Mouse (Mus musculus) brain, embryonic 14.5 days (tissue): ENCODE measurements around the gene Sik3.

Experiments used
- CTCF ChIP-seq: fragments of 200-500 bp; IDR thresholded peaks from 2 replicates; pipeline ENCODE4 v1.5.1; 2012; ENCODE audit warnings: inconsistent platforms, mild to moderate bottlenecking, moderate library complexity, borderline replicate concordance; ENCODE audit not compliant: insufficient read depth, insufficient read length; ENCODE audit errors: extremely low read depth
- POLR2A ChIP-seq: fragments of 200-500 bp; IDR thresholded peaks from 2 replicates; pipeline ENCODE4 v1.6.1; 2012; ENCODE audit warnings: mild to moderate bottlenecking, inconsistent platforms, borderline replicate concordance; ENCODE audit not compliant: poor library complexity, insufficient read depth, insufficient read length, severe bottlenecking; ENCODE audit errors: extremely low read depth

- no peak for TF ChIP-seq POLR2A
- TF ChIP-seq CTCF = no peak
These were observed 203.0 kb downstream of the Sik3 start for GRCm38 (mm10) chr9:46215338-46216322.
